Mouse (Mus musculus) MEL (cell line): Measurements from ENCODE around the gene Hinfp. TPM values are rescaled to one million over a fixed set of nuclear protein-coding genes. Genes with fewer than 3 reads are reported as not detected.

Source experiments
- DNase-seq: peaks from one replicate; pipeline ENCODE4 v3.0.0; 2011; ENCODE audit warnings: low read depth, low spot score
- H3K27ac ChIP-seq: 2 replicates; pipeline ENCODE4 v1.5.1; 2012; ENCODE audit warnings: low read depth, mild to moderate bottlenecking, control low read depth, low read length, moderate library complexity; ENCODE audit not compliant: control insufficient read depth
- H3K27me3 ChIP-seq, 2 experiments: fragments of 150-350 bp in 1 of 2; sonication (generic) in 1 of 2; 2 replicates each; pipeline ENCODE4 v1.6.1; 2012; ENCODE audit warnings: low read length in 2 of 2, mild to moderate bottlenecking in 2 of 2, improper control_type of control experiment in 1 of 2, moderate library complexity in 1 of 2; ENCODE audit not compliant: insufficient read depth in 2 of 2, control insufficient read depth in 1 of 2
- H3K36me3 ChIP-seq, 2 experiments: 2 replicates each; pipeline ENCODE4 v1.6.1; 2012 to 2014; ENCODE audit warnings: low read length in 2 of 2, improper control_type of control experiment in 1 of 2, inconsistent platforms in 1 of 2, mild to moderate bottlenecking in 1 of 2; ENCODE audit not compliant: insufficient read depth in 2 of 2, control insufficient read depth in 1 of 2
- H3K4me1 ChIP-seq, 2 experiments: fragments of 150-350 bp in 1 of 2; sonication (generic) in 1 of 2; 2 replicates each; pipeline ENCODE4 v1.6.1; 2012; ENCODE audit warnings: low read length in 2 of 2, improper control_type of control experiment in 1 of 2, mild to moderate bottlenecking in 1 of 2; ENCODE audit not compliant: insufficient read depth in 2 of 2, control insufficient read depth in 1 of 2
- H3K4me3 ChIP-seq, 2 experiments: fragments of 150-350 bp in 1 of 2; sonication (generic) in 1 of 2; 2 replicates each; pipeline ENCODE4 v1.5.1; 2012; ENCODE audit warnings: low read depth in 2 of 2, low read length in 2 of 2, mild to moderate bottlenecking in 2 of 2, moderate library complexity in 2 of 2, control low read depth in 1 of 2, improper control_type of control experiment in 1 of 2; ENCODE audit not compliant: control insufficient read depth in 1 of 2, insufficient read depth in 1 of 2
- H3K79me2 ChIP-seq: 2 replicates; pipeline ENCODE4 v1.6.1; 2012; ENCODE audit warnings: mild to moderate bottlenecking, low read length, moderate library complexity; ENCODE audit not compliant: control insufficient read depth, poor library complexity, insufficient read depth
- H3K9ac ChIP-seq: 2 replicates; pipeline ENCODE4 v1.6.1; 2012; ENCODE audit warnings: low read depth, mild to moderate bottlenecking, control low read depth, low read length, moderate library complexity; ENCODE audit not compliant: control insufficient read depth, poor library complexity, severe bottlenecking
- H3K9me3 ChIP-seq: fragments of 150-350 bp; sonication (generic); replicated peaks from 2 replicates; pipeline ENCODE4 v1.6.1; 2012; ENCODE audit warnings: mild to moderate bottlenecking, low read length, improper control_type of control experiment, moderate library complexity; ENCODE audit not compliant: insufficient read depth
- CHD1 ChIP-seq: IDR thresholded peaks from 2 replicates; pipeline ENCODE4 v1.6.1; 2012; ENCODE audit warnings: low read depth, mild to moderate bottlenecking, inconsistent platforms, low read length, improper control_type of control experiment
- CHD2 ChIP-seq: IDR thresholded peaks from 2 replicates; pipeline ENCODE4 v1.6.1; 2011; ENCODE audit warnings: low read length, improper control_type of control experiment
- CTCF ChIP-seq, 3 experiments: IDR thresholded peaks in 2 of 3; conservative IDR thresholded peaks in 1 of 3; 2 replicates each; pipeline ENCODE4 v1.5.1; 2011 to 2012; ENCODE audit warnings: low read length in 3 of 3, low read depth in 2 of 3, mild to moderate bottlenecking in 2 of 3, improper control_type of control experiment in 1 of 3, inconsistent platforms in 1 of 3, mixed read lengths in 1 of 3, moderate library complexity in 1 of 3; ENCODE audit not compliant: control insufficient read depth in 1 of 3, insufficient read depth in 1 of 3, poor library complexity in 1 of 3, severe bottlenecking in 1 of 3
- ELF1 ChIP-seq: IDR thresholded peaks from 2 replicates; pipeline ENCODE4 v1.6.1; 2014; ENCODE audit warnings: low read depth, mild to moderate bottlenecking, inconsistent platforms, low read length, improper control_type of control experiment, moderate library complexity
- GABPA ChIP-seq: IDR thresholded peaks from 2 replicates; pipeline ENCODE4 v1.6.1; 2012; ENCODE audit warnings: low read depth, mild to moderate bottlenecking, inconsistent platforms, low read length, improper control_type of control experiment, moderate library complexity
- GATA1 ChIP-seq: IDR thresholded peaks from 2 replicates; pipeline ENCODE4 v1.6.1; 2011; ENCODE audit warnings: low read depth, low read length, improper control_type of control experiment
- HCFC1 ChIP-seq: IDR thresholded peaks from 2 replicates; pipeline ENCODE4 v1.6.1; 2012; ENCODE audit warnings: low read depth, mild to moderate bottlenecking, inconsistent platforms, low read length, improper control_type of control experiment, moderate library complexity
- KAT2A ChIP-seq: conservative IDR thresholded peaks from 2 replicates; pipeline ENCODE4 v1.6.1; 2012; ENCODE audit warnings: low read depth, low read length, improper control_type of control experiment, inconsistent platforms
- MAX ChIP-seq: IDR thresholded peaks from 2 replicates; pipeline ENCODE4 v1.6.1; 2011; ENCODE audit warnings: low read length, improper control_type of control experiment
- MAZ ChIP-seq: IDR thresholded peaks from 2 replicates; pipeline ENCODE4 v1.6.1; 2012; ENCODE audit warnings: low read depth, mild to moderate bottlenecking, inconsistent platforms, low read length, improper control_type of control experiment
- MEF2A ChIP-seq: IDR thresholded peaks from 2 replicates; pipeline ENCODE4 v1.6.1; 2014; ENCODE audit warnings: low read depth, mild to moderate bottlenecking, inconsistent platforms, low read length, improper control_type of control experiment; ENCODE audit not compliant: poor library complexity, insufficient replicate concordance, severe bottlenecking; ENCODE audit errors: extremely low read depth
- MXI1 ChIP-seq: IDR thresholded peaks from 2 replicates; pipeline ENCODE4 v1.6.1; 2011; ENCODE audit warnings: mild to moderate bottlenecking, low read depth, low read length, improper control_type of control experiment
- MYB ChIP-seq: IDR thresholded peaks from 2 replicates; pipeline ENCODE4 v1.6.1; 2011; ENCODE audit warnings: mild to moderate bottlenecking, low read depth, low read length, improper control_type of control experiment
- MYC ChIP-seq: IDR thresholded peaks from 2 replicates; pipeline ENCODE4 v1.6.1; 2011; ENCODE audit warnings: low read depth, mild to moderate bottlenecking, low read length, improper control_type of control experiment, moderate library complexity
- NELFE ChIP-seq: IDR thresholded peaks from 2 replicates; pipeline ENCODE4 v1.6.1; 2011; ENCODE audit warnings: low read depth, low read length, improper control_type of control experiment
- POLR2AphosphoS5 ChIP-seq: IDR thresholded peaks from 2 replicates; pipeline ENCODE4 v1.6.1; 2012; ENCODE audit warnings: low read depth, borderline replicate concordance, mild to moderate bottlenecking, inconsistent platforms, low read length, moderate library complexity, mixed read lengths
- RAD21 ChIP-seq: IDR thresholded peaks from 2 replicates; pipeline ENCODE4 v1.6.1; 2011; ENCODE audit warnings: mild to moderate bottlenecking, low read depth, low read length, improper control_type of control experiment
- RCOR1 ChIP-seq: IDR thresholded peaks from 2 replicates; pipeline ENCODE4 v1.6.1; 2012; ENCODE audit warnings: low read depth, mild to moderate bottlenecking, inconsistent platforms, low read length, improper control_type of control experiment
- SIN3A ChIP-seq: IDR thresholded peaks from 2 replicates; pipeline ENCODE4 v1.6.1; 2012; ENCODE audit warnings: low read length, improper control_type of control experiment, inconsistent platforms
- SMC3 ChIP-seq: IDR thresholded peaks from 2 replicates; pipeline ENCODE4 v1.6.1; 2011; ENCODE audit warnings: low read depth, low read length, improper control_type of control experiment
- TAL1 ChIP-seq: IDR thresholded peaks from 2 replicates; pipeline ENCODE4 v1.6.1; 2012; ENCODE audit warnings: mild to moderate bottlenecking, inconsistent platforms, low read length, moderate library complexity, mixed read lengths
- TBP ChIP-seq: IDR thresholded peaks from 2 replicates; pipeline ENCODE4 v1.8.0; 2011; ENCODE audit warnings: low read depth, low read length, improper control_type of control experiment
- TCF12 ChIP-seq: IDR thresholded peaks from 2 replicates; pipeline ENCODE4 v1.6.1; 2014; ENCODE audit warnings: low read depth, mild to moderate bottlenecking, inconsistent platforms, low read length, improper control_type of control experiment, moderate library complexity
- UBTF ChIP-seq: IDR thresholded peaks from 2 replicates; pipeline ENCODE4 v1.6.1; 2012; ENCODE audit warnings: low read depth, mild to moderate bottlenecking, inconsistent platforms, low read length, improper control_type of control experiment, moderate library complexity, borderline replicate concordance; ENCODE audit not compliant: insufficient read depth
- USF1 ChIP-seq: IDR thresholded peaks from 2 replicates; pipeline ENCODE4 v1.6.1; 2014; ENCODE audit warnings: low read depth, mild to moderate bottlenecking, inconsistent platforms, low read length, improper control_type of control experiment, moderate library complexity
- USF2 ChIP-seq, 2 experiments: IDR thresholded peaks; 2 replicates each; pipeline ENCODE4 v1.6.1; 2011 to 2012; ENCODE audit warnings: improper control_type of control experiment in 2 of 2, low read length in 2 of 2, borderline replicate concordance in 1 of 2, inconsistent platforms in 1 of 2, low read depth in 1 of 2, mild to moderate bottlenecking in 1 of 2; ENCODE audit not compliant: insufficient read depth in 1 of 2
- ZC3H11A ChIP-seq: IDR thresholded peaks from 2 replicates; pipeline ENCODE4 v1.6.1; 2012; ENCODE audit warnings: low read depth, mild to moderate bottlenecking, inconsistent platforms, low read length, improper control_type of control experiment
- ZKSCAN1 ChIP-seq: IDR thresholded peaks from 2 replicates; pipeline ENCODE4 v1.6.1; 2012; ENCODE audit warnings: low read depth, mild to moderate bottlenecking, inconsistent platforms, low read length, improper control_type of control experiment, moderate library complexity
- ZMIZ1 ChIP-seq: IDR thresholded peaks from 2 replicates; pipeline ENCODE4 v1.6.1; 2012; ENCODE audit warnings: low read depth, mild to moderate bottlenecking, inconsistent platforms, low read length, improper control_type of control experiment, moderate library complexity
- ZNF384 ChIP-seq: IDR thresholded peaks from 2 replicates; pipeline ENCODE4 v1.6.1; 2012; ENCODE audit warnings: low read depth, mild to moderate bottlenecking, inconsistent platforms, low read length, improper control_type of control experiment
- polyA plus RNA-seq, 2 experiments: library from polyadenylated mRNA; stranded (reverse) in 1 of 2; unstranded in 1 of 2; fragments of >175 nt in 1 of 2; fragments of >200 nt in 1 of 2; gene quantifications; 2 replicates each; pipeline versions ENCODE4 v1.2.1 to v1.2.4; 2012; ENCODE audit warnings: low replicate concordance in 2 of 2, low read depth in 1 of 2; ENCODE audit not compliant: insufficient read length in 2 of 2, insufficient read depth in 1 of 2, missing spikeins in 1 of 2
- total RNA-seq: library from RNA; depleted of rRNA; stranded (reverse); fragments of 300-350 nt; gene quantifications from 2 replicates; pipeline ENCODE4 v1.2.3, GENCODE M21; 2012

Gene Hinfp
- total and polyA plus RNA-seq, 3 experiments: 16.4 to 31.3 TPM; not detected in 1

DNA sequence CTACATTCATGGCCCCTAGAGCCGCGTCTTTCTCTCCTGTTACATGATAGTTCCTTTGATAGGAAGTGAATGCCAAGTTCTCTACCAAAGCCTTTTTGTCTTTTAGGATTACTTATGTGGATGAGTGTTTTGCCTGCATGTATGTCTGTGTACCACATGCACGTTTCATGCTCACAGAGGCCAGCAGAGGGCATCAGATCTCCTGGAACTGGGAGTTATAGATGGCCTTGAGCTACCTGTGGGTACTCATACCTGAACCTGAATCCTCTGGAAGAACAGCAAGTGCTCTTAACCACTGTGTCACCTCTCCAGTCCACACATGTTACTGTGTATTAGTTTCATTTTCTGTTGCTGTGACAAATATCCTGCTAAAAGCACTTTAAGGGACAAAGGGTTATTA lies 13.0 kb downstream of the Hinfp start:
- H3K4me1 ChIP-seq: peaks cover 6 to 7% of the 10 kb centered on the region in 2 experiments; a peak in 3 of 4 replicates
- TF ChIP-seq ZMIZ1 (no peak), USF1 (0 out of 2 replicates have a peak, but pooled peaks have one; percentile 6), KAT2A (no peak), SIN3A (0 out of 2 replicates have a peak, but pooled peaks have one; percentile 27), SMC3 (peak; percentile 63), TBP (no peak), MYC (0 out of 2 replicates have a peak, but pooled peaks have one; percentile 40), USF2 (IDR thresholded peaks at IDR 0.05; ENCODE audit: borderline replicate concordance in 1 of 2, insufficient read depth in 1 of 2, low read depth in 1 of 2, low read length in 2 of 2) (no peak), CTCF (IDR thresholded peaks at IDR 0.05 in 2 of 3, conservative IDR thresholded peaks at IDR 0.05 in 1 of 3; ENCODE audit: control insufficient read depth in 1 of 3, insufficient read depth in 1 of 3, low read depth in 2 of 3, low read length in 3 of 3, poor library complexity in 1 of 3, severe bottlenecking in 1 of 3) (peak; percentile 68 to 73 (median 68)), MXI1 (0 out of 2 replicates have a peak, but pooled peaks have one; percentile 30), GABPA (no peak), RAD21 (peak; percentile 48)
- peaks cover 2% of the 10 kb centered on the region; the same call in 1 of the 2 replicates for H3K79me2 ChIP-seq
- H3K9ac ChIP-seq: no peak overlapping the region
- no peak overlapping the region for H3K4me3 ChIP-seq
- no peaks in the 10 kb centered on the region for H3K9me3 ChIP-seq
- peak; percentile 57 for DNase-seq
- H3K27me3 ChIP-seq: no peaks in the 10 kb centered on the region
- H3K27ac ChIP-seq: no peak overlapping the region
- H3K36me3 ChIP-seq: peaks cover 6 to 9% of the 10 kb centered on the region in 2 experiments

DNA sequence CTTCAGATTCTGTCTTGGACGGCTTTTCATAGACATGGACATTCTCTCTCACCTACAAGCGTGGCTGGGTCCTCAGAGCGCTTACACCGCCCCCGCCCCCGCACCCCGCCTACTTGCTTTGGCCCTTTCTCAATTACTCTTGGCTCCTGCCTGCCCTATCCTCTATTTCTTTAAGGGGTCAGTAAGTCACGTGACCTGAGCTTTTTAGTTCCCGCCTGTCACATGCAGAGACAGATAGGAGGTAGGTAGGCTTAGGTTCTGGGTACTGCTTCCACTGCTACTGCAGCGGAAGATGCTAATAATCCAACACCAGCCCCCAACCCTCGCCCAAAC lies 16.5 kb downstream of the Hinfp start:
- Histone ChIP-seq H3K27ac (peak overlapping the region; percentile 95), H3K4me1 (peaks cover 8 to 22% of the 10 kb centered on the region in 2 experiments)
- no peak for TF ChIP-seq UBTF
- no peak for TF ChIP-seq CHD1
- no peak for TF ChIP-seq ZKSCAN1
- TF ChIP-seq TBP: 0 out of 2 replicates have a peak, but pooled peaks have one; percentile 3
- TF ChIP-seq NELFE: no peak
- TF ChIP-seq ELF1: no peak
- no peak for TF ChIP-seq TCF12
- peak; percentile 87 for TF ChIP-seq MAX
- no peak for TF ChIP-seq ZNF384
- no peak for TF ChIP-seq ZC3H11A
- TF ChIP-seq ZMIZ1: 0 out of 2 replicates have a peak, but pooled peaks have one; percentile 41
- 0 out of 2 replicates have a peak, but pooled peaks have one; percentile 23 for TF ChIP-seq MAZ
- no peak for TF ChIP-seq SMC3
- no peak for TF ChIP-seq GATA1
- TF ChIP-seq CTCF (IDR thresholded peaks at IDR 0.05 in 2 of 3, conservative IDR thresholded peaks at IDR 0.05 in 1 of 3; ENCODE audit: control insufficient read depth in 1 of 3, insufficient read depth in 1 of 3, low read depth in 2 of 3, low read length in 3 of 3, poor library complexity in 1 of 3, severe bottlenecking in 1 of 3): no peak
- TF ChIP-seq GABPA: no peak
- 0 out of 2 replicates have a peak, but pooled peaks have one; percentile 29 for TF ChIP-seq HCFC1
- no peak for TF ChIP-seq MEF2A
- TF ChIP-seq RCOR1: no peak
- no peak for TF ChIP-seq MYB
- no peak for TF ChIP-seq TAL1
- no peak for TF ChIP-seq CHD2
- no peak for TF ChIP-seq POLR2AphosphoS5
- no peak for TF ChIP-seq SIN3A

More for the DNA sequence above, 16.5 kb downstream of the Hinfp start:
- peak; percentile 74 for DNase-seq
- Histone ChIP-seq H3K79me2 (peaks cover 8% of the 10 kb centered on the region; the same call in 1 of the 2 replicates), H3K4me3 (peak overlapping the region; percentile 47 to 70; a peak in 3 of 4 replicates), H3K9me3 (no peaks in the 10 kb centered on the region), H3K9ac (peak overlapping the region; percentile 50), H3K27me3 (no peaks in the 10 kb centered on the region), H3K36me3 (peaks cover 4 to 11% of the 10 kb centered on the region in 2 experiments)
